Mouse (Mus musculus) midbrain, embryonic 12.5 days (tissue): ENCODE measurements around the gene Pla2g1b. TPM values are rescaled to one million over a fixed set of nuclear protein-coding genes. Genes with fewer than 3 reads are reported as not detected.

Experiments used
- ATAC-seq: fragments of 200-750 bp; cut with Nextera tagmentation; 2 replicates; pipeline ENCODE4 v1.8.0; 2017; ENCODE audit warnings: low read depth, moderate TSS enrichment, moderate library complexity; ENCODE audit not compliant: low FRiP score
- H3K27ac ChIP-seq: fragments of 300-500 bp; sonication (generic); replicated peaks from 2 replicates; pipeline ENCODE4 v1.5.1; 2016; ENCODE audit warnings: mild to moderate bottlenecking
- H3K27me3 ChIP-seq: fragments of 300-500 bp; sonication (generic); 2 replicates; pipeline ENCODE4 v1.6.1; 2016; ENCODE audit warnings: mild to moderate bottlenecking
- H3K36me3 ChIP-seq: fragments of 300-500 bp; sonication (generic); 2 replicates; pipeline ENCODE4 v1.6.1; 2016
- H3K4me1 ChIP-seq: fragments of 300-500 bp; sonication (generic); 2 replicates; pipeline ENCODE4 v1.6.1; 2016
- H3K4me2 ChIP-seq: fragments of 300-500 bp; sonication (generic); replicated peaks from 2 replicates; pipeline ENCODE4 v1.6.1; 2016; ENCODE audit warnings: mild to moderate bottlenecking, moderate library complexity
- H3K4me3 ChIP-seq: fragments of 300-500 bp; sonication (generic); 2 replicates; pipeline ENCODE4 v1.5.1; 2016; ENCODE audit warnings: mild to moderate bottlenecking
- H3K9ac ChIP-seq: fragments of 300-500 bp; sonication (generic); replicated peaks from 2 replicates; pipeline ENCODE4 v1.6.1; 2016; ENCODE audit warnings: mild to moderate bottlenecking, moderate library complexity
- H3K9me3 ChIP-seq: fragments of 300-500 bp; sonication (generic); 2 replicates; pipeline ENCODE4 v1.6.1; 2016; ENCODE audit warnings: mild to moderate bottlenecking
- WGBS: fragments of 180-500 bp; shearing (Covaris S2); methylation state at CpG from one replicate; pipeline ENCODE4 v1.1.7; 2016; 5-methylcytosine and 5-hydroxymethylcytosine counted together
- polyA plus RNA-seq: library from polyadenylated mRNA; unstranded; fragments of >200 nt; fragmentation: Nextera tagmentation; extraction: Ambion mirVana; gene quantifications from 2 replicates; pipeline ENCODE4 v1.2.1, GENCODE M21; 2016

Gene Pla2g1b
- not detected in 2 replicates for polyA plus RNA-seq

- Histone ChIP-seq H3K36me3 (no peaks in the 10 kb centered on the region), H3K4me2 (no peak within 1 kb of the TSS), H3K4me1 (peaks cover 1% of the 10 kb centered on the region), H3K9ac (no peak within 1 kb of the TSS), H3K4me3 (no peak within 1 kb of the TSS), H3K9me3 (no peaks in the 10 kb centered on the region), H3K27ac (no peak within 1 kb of the TSS), H3K27me3 (no peaks in the 10 kb centered on the region)
- ATAC-seq, result no peak
- 43% methylated on average over 9 of the region's 9 CpGs for WGBS
Measured at GRCm38 (mm10) chr5:115465642-115466420, at the start of gene Pla2g1b. Gene Pla2g1b, plus strand, starts transcription at chr5:115466262.

- Histone ChIP-seq H3K36me3 (peaks cover 19% of the 10 kb centered on the region; the same call in 1 of the 2 replicates), H3K27me3 (no peaks in the 10 kb centered on the region), H3K4me1 (peaks cover 43% of the 10 kb centered on the region), H3K4me2 (peak overlapping the region; percentile 94), H3K27ac (peak overlapping the region; percentile 99), H3K9me3 (no peaks in the 10 kb centered on the region), H3K9ac (peak overlapping the region; percentile 100), H3K4me3 (peak overlapping the region; percentile 100)
- 0% methylated on average over 20 of the region's 20 CpGs for WGBS
- ATAC-seq, result peak; percentile 3; the same call in 1 of the 2 replicates
Measured at GRCm38 (mm10) chr5:115428831-115429358, 37.2 kb upstream of the Pla2g1b start.

GRCm38 (mm10) chr5:115429359-115430186 lies 36.5 kb upstream of the Pla2g1b start, which contains the start of gene Msi1:
Gene Msi1, plus strand, starts transcription at chr5:115429599.
- no peaks in the 10 kb centered on the region for H3K27me3 ChIP-seq
- WGBS, result under 1% methylated on average over 67 of the region's 117 CpGs
- peaks cover 23% of the 10 kb centered on the region; the same call in 1 of the 2 replicates for H3K36me3 ChIP-seq
- peak within 1 kb of the TSS; percentile 100 for H3K4me3 ChIP-seq
- H3K9me3 ChIP-seq, result no peaks in the 10 kb centered on the region
- ATAC-seq, result peak; percentile 81
- H3K4me2 ChIP-seq, result peak within 1 kb of the TSS; percentile 94
- H3K9ac ChIP-seq, result peak within 1 kb of the TSS; percentile 100
- peak within 1 kb of the TSS; percentile 99 for H3K27ac ChIP-seq
- H3K4me1 ChIP-seq, result peaks cover 50% of the 10 kb centered on the region

GRCm38 (mm10) chr5:115430187-115430960 lies 35.7 kb upstream of the Pla2g1b start:
- H3K4me2 ChIP-seq, result peak overlapping the region; percentile 94
- ATAC-seq, result no peak
- peak overlapping the region; percentile 100 for H3K9ac ChIP-seq
- WGBS, result under 1% methylated on average over 39 of the region's 73 CpGs
- H3K4me1 ChIP-seq, result peaks cover 58% of the 10 kb centered on the region
- H3K27ac ChIP-seq, result peak overlapping the region; percentile 99
- H3K4me3 ChIP-seq, result peak overlapping the region; percentile 100
- H3K9me3 ChIP-seq, result no peaks in the 10 kb centered on the region
- H3K36me3 ChIP-seq, result peaks cover 26% of the 10 kb centered on the region; the same call in 1 of the 2 replicates
- H3K27me3 ChIP-seq, result no peaks in the 10 kb centered on the region

GRCm38 (mm10) chr5:115431061-115431897 lies 34.8 kb upstream of the Pla2g1b start:
- Histone ChIP-seq H3K4me3 (peak overlapping the region; percentile 100), H3K27me3 (no peaks in the 10 kb centered on the region), H3K4me2 (peak overlapping the region; percentile 94), H3K9ac (peak overlapping the region; percentile 100), H3K27ac (peak overlapping the region; percentile 99), H3K4me1 (peaks cover 64% of the 10 kb centered on the region), H3K36me3 (peaks cover 31% of the 10 kb centered on the region; the same call in 1 of the 2 replicates), H3K9me3 (no peaks in the 10 kb centered on the region)
- WGBS, result 2% methylated on average over 14 of the region's 14 CpGs
- no peak for ATAC-seq

GRCm38 (mm10) chr5:115431898-115432259 lies 34.2 kb upstream of the Pla2g1b start:
- H3K9ac ChIP-seq, result peak overlapping the region; percentile 100
- peak overlapping the region; percentile 100 for H3K4me3 ChIP-seq
- peak overlapping the region; percentile 99 for H3K27ac ChIP-seq
- 4% methylated on average over 7 of the region's 7 CpGs for WGBS
- H3K9me3 ChIP-seq, result no peaks in the 10 kb centered on the region
- peaks cover 66% of the 10 kb centered on the region for H3K4me1 ChIP-seq
- ATAC-seq, result no peak
- H3K36me3 ChIP-seq, result peaks cover 31% of the 10 kb centered on the region; the same call in 1 of the 2 replicates
- H3K4me2 ChIP-seq, result peak overlapping the region; percentile 94
- no peaks in the 10 kb centered on the region for H3K27me3 ChIP-seq

GRCm38 (mm10) chr5:115432395-115432794 lies 33.7 kb upstream of the Pla2g1b start:
- Histone ChIP-seq H3K27me3 (no peaks in the 10 kb centered on the region), H3K4me3 (peak overlapping the region; percentile 100), H3K27ac (peak overlapping the region; percentile 99), H3K4me2 (peak overlapping the region; percentile 94), H3K9ac (peak overlapping the region; percentile 100), H3K36me3 (peaks cover 33% of the 10 kb centered on the region; the same call in 1 of the 2 replicates), H3K9me3 (no peaks in the 10 kb centered on the region), H3K4me1 (peaks cover 66% of the 10 kb centered on the region)
- 33% methylated on average over 11 of the region's 11 CpGs for WGBS
- ATAC-seq, result no peak

GRCm38 (mm10) chr5:115433191-115433590 lies 32.9 kb upstream of the Pla2g1b start:
- Histone ChIP-seq H3K27ac (peak overlapping the region; percentile 99), H3K4me1 (peaks cover 67% of the 10 kb centered on the region), H3K9me3 (no peaks in the 10 kb centered on the region), H3K4me2 (peak overlapping the region; percentile 94), H3K27me3 (no peaks in the 10 kb centered on the region), H3K36me3 (peaks cover 40% of the 10 kb centered on the region), H3K9ac (peak overlapping the region; percentile 100), H3K4me3 (peak overlapping the region; percentile 100)
- 56% methylated on average over 8 of the region's 8 CpGs for WGBS
- no peak for ATAC-seq

GRCm38 (mm10) chr5:115434280-115434852 lies 31.7 kb upstream of the Pla2g1b start:
- peak overlapping the region; percentile 100 for H3K9ac ChIP-seq
- peak overlapping the region; percentile 99 for H3K27ac ChIP-seq
- peak overlapping the region; percentile 100 for H3K4me3 ChIP-seq
- no peak for ATAC-seq
- no peaks in the 10 kb centered on the region for H3K27me3 ChIP-seq
- peaks cover 51% of the 10 kb centered on the region for H3K36me3 ChIP-seq
- H3K4me2 ChIP-seq, result peak overlapping the region; percentile 94
- H3K9me3 ChIP-seq, result no peaks in the 10 kb centered on the region
- 11% methylated on average over 11 of the region's 11 CpGs for WGBS
- peaks cover 70% of the 10 kb centered on the region for H3K4me1 ChIP-seq
